Mouse (Mus musculus): Measurements from ENCODE around the gene Asb3.
A peak's percentile ranks its signal among the peaks of the same experiment; 100 is the strongest.
"Not testable (repeated sequence)": the region's sequence is repeated elsewhere in the genome, so short reads cannot be mapped to it uniquely, and the experiment has no call there.

Asb3 gene

DNA sequence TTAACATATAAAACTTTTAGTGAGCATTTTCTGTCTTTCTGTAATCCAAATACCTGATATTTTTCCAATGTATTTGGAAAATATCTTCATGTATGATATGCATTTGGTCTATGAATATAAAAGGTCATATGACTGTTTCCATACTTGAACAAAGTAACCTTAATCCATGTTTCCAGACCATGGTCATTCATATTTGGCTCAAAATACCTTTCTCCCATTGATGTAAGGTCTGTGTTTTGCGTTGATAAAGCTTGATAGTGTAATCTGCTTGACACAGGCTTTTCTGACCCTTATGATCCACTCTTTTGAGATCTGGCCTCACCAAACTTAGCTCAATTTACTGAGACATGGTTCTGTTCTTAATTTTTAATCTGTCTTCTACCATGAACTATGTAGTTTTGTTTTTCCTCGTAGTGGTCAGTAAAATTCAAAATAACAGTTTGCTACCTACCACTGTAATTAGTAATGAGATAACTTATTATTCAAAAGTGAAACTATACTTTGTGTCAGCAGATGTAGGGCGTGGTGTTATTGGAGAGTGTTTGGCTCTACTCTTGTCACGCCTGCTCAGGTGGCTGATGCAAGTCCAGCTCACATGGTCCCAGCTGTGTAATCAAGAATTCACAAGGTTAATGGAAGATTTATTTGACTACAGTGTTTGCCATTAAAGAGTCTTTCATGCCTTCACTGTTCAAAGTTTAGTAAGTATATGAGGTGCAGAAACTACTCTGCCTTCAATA, 116.1 kb downstream of the Asb3 start:
- DNase-seq: no peak

DNA sequence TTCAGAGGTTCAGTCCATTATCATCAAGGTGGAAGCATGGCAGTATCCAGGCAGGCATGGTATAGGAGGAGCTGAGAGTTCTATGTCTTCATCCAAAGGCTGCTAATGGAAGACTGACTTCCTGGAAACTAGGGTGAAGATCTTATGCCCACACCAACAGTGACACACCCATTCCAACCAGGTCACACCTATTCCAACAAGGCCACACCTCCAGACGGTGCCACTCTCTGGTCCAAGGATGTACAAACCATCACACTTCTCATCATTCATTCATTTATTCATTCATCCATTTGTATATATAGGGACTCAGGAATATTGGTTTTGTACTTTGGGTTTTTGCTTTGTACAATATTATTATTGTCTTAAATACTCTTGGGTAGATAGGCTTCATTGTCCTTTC, 124.5 kb downstream of the Asb3 start:
- DNase-seq: not testable (repeated sequence)

DNA sequence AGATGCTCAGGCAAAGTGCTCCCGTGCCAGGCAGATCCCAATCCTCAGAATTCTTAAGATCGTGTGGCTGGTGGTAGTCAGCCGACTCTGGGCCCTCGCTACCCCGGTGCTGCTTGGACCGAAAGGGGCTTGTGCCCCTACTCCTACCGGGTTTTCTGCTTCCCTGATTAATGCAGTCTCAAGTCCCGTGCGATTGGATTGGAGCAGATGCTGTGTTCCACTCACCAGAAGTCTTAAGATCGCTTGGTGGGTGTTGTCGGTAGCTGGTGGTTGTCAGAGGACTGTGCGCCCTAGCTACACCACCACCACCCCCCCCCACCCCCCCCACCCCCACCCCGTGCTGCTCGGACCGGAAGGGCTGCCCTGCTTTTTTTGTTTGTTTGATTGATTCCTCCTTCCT, 132.2 kb downstream of the Asb3 start:
- not testable (repeated sequence) for DNase-seq

DNA sequence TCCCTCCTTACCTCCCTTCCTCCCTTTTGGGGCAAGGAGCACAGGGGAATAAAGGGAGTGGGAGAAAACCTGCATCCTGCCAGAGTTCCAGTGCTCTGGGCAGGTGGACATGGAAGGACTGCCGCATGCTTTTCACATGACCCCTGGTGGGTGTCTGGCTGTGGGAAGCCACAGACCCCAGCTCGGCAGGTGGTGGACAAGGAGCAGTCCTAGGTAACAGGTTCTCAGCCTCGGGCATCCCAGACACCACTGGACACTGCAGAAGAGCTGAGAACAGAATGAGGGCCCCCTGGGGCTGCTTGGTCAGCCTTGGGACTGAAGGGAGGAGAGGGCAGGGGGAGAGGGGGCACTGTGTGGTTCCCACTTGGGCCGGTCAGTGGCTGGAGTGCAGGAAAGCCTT, 149.7 kb downstream of the Asb3 start:
- no peak for DNase-seq

DNA sequence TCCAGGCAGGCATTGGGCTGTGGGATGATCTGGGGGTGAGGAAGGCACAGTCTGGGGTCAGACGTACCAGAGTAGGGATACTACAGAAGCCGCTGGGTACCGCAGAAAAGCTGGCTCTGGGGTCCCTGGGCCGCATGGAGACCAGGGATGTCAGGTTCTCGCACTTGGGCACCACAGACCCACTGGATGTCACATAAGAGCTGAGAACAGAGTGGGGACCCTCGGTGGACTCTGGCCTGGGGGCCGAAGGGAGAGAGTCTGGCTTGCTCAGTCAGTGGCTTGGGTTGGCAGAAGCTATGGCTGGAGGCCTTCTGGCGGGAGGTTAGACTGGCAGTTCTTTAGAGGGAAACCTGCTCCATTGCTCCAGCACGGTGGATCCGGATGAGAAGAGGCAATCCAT, 204.8 kb downstream of the Asb3 start:
- DNase-seq: no peak

DNA sequence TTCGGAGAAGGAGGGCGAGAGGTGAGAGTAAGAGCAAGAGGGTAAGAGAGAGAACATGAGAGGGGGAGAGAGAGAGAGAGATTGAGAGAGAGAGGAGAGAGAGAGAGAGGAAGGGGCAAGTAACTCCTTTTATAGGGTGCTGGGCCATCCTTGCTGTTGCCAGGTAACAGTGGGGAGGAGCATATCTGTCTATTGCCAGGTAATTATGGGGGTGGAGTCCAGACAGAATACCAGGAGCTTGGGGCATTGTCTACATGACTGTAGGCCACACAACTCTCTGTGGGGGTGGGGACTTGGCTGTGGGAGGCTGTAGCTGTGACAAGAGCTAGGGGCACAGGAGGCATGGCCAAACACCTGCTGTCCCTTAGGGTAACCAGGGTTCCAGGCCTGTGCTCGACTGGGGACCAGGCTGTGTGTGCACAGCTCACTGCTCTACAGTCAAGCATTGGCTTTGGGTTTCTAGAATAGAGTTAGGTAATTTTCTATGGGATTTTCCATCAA, 205.3 kb downstream of the Asb3 start:
- no peak for DNase-seq

DNA sequence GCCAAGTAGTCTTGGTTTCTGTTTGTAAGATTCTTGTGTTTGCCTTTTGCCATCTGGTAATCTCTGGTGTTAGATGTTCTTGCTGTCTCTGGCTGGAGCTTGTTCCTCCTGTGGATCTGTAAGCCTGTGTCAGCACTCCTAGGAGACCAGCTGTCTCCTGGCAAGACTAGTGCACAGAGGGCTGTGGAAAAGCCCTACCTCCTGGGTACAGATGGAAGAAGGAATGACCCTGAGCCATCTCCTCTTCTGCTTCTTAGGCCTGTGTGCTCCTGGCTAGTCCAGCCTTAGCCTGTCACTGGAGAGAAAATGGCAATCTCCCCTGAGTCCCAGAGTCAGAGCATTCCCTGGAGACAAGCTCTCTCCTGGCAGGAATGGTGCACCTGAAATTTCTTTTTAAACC, 214.3 kb downstream of the Asb3 start:
- DNase-seq: peak; percentile 56 to 62

DNA sequence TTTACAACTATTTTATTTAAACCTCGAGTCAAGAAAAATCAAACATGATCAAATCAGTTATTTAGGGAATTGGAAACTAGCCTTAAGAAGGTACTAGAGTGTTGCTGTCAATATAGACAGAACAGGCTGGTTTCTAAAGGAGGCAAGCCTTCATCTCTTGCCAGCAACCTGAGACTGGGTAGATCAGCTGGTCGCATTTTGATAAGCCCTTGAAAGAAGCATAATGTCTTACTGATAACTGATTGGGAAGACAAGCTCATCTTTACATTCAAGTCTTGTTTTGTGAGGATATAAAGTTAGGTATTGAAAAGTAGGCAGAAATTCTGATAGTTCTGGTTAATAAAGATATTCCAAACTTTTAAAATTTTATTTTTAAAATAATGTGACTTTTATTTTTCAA, 217.0 kb downstream of the Asb3 start:
- DNase-seq: no peak

DNA sequence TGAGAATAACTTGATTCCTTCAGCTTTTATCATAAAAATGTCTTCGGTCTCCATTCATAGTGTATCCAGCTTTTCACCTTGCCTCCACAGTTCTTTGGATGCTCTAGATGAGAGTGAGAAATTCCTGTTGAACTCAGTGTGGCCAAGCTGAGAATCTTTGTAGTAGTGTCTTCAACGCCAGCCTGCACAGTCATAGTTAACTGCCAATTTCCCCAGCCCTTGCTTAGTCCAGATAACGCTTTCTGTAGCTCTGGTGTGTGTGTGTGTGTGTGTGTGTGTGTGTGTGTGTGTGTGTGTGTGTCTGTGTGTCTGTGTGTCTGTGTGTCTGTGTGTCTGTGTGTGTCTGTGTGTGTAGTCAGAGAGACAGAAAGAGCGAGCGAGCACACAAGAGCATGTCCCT, 220.1 kb downstream of the Asb3 start:
- no peak for DNase-seq

DNA sequence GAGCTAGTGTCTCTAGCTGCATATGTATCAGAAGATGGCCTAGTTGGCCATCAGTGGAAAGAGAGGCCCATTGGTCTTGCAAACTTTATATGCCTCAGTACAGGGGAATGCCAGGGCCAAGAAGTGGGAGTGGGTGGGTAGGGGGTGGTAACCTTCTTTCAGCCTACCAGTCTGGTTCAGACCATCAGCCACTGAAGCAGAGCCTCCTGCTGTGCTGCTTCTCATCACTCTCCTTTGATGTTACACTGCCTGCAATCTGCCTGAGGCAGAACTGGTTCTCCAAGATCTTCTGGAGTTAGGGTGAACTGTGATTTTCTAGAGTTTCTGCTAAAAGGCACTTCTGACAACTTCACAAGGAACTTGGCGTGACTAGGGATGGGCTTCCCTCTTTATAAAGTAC, 241.7 kb downstream of the Asb3 start:
- DNase-seq: not testable (repeated sequence)

DNA sequence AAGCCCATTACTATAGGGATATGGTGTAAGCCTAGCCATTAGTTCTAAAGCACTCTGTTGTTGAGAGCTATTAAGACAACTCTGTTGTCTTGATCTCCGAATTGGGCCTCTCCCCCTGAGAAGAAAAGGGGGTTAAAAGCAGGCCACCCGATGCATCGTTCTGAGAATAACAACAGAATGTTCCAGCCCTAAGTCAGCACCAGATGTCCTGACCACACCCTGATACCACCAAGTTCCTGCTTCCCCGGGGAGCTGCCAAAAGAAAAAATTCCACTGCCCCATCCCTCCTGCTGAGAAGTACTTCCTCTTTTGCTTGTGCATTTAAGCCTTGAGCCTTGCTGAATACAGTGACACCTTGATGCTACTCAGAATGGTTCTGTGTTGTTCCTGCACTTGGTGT, 248.5 kb downstream of the Asb3 start:
- not testable (repeated sequence) for DNase-seq

DNA sequence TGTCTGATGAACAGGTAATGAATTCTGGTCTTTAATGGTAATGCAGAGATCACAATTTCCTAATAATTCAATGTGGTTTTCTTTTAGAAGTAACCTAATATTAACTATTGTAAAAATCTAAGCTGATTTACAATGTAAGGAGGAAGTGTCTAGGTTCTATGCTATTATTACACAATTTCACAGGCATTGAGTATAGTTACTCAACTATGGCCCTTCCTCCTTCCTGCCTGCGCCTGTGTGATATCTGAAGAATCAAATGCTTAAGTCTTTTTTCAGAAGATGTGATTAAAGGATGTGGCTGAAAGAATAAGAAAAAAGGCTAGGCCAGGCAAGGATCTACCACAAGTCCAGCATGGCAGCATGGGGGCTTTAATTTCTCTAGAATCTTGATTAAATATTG, 249.6 kb downstream of the Asb3 start:
- DNase-seq: not testable (repeated sequence)

DNA sequence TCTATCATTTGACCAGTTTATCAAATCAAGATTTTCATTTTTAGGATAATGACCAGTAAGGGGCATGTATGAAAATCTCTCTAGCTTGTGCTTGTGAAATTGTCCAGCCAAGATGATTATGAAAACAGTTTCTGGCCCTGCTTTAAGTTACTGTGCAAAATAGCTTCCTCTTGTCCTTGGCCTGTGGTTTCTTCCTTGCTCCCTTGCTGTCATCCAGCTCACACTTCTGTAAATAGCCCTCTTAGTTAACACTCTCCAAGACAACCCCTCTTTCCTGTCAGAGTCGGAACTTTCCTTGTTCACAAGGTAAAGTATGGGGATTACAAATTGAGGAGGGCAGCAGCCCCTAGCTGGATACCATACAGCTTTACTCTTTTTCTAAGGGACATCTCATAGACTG, 253.2 kb downstream of the Asb3 start:
- not testable (repeated sequence) for DNase-seq
